Mouse (Mus musculus) heart, embryonic 16.5 days (tissue): ENCODE data around the gene Mmp27. TPM values are rescaled to one million over a fixed set of nuclear protein-coding genes. Genes with fewer than 3 reads are reported as not detected.

ENCODE experiments used
- ATAC-seq: fragments of 200-750 bp; cut with Nextera tagmentation; replicated peaks from 2 replicates; pipeline ENCODE4 v1.8.0; 2017; ENCODE audit warnings: moderate number of reproducible peaks; ENCODE audit not compliant: insufficient read depth, low FRiP score; ENCODE audit errors: extremely low read depth
- H3K27ac ChIP-seq: fragments of 300-500 bp; sonication (generic); 2 replicates; pipeline ENCODE4 v1.5.1; 2014; ENCODE audit warnings: mild to moderate bottlenecking, low read length, control low read depth, moderate library complexity
- H3K27me3 ChIP-seq: fragments of 300-500 bp; sonication (generic); 2 replicates; pipeline ENCODE4 v1.6.1; 2014; ENCODE audit warnings: low read length, mixed read lengths; ENCODE audit not compliant: control insufficient read depth, insufficient read depth
- H3K36me3 ChIP-seq: fragments of 300-500 bp; sonication (generic); 2 replicates; pipeline ENCODE4 v1.6.1; 2014; ENCODE audit not compliant: control insufficient read depth, insufficient read depth
- H3K4me1 ChIP-seq: fragments of 300-500 bp; sonication (generic); 2 replicates; pipeline ENCODE4 v1.6.1; 2014; ENCODE audit warnings: low read length, mixed read lengths; ENCODE audit not compliant: control insufficient read depth, insufficient read depth
- H3K4me2 ChIP-seq: fragments of 300-500 bp; sonication (generic); 2 replicates; pipeline ENCODE4 v1.6.1; 2014; ENCODE audit warnings: low read depth, mild to moderate bottlenecking, control low read depth, low read length
- H3K4me3 ChIP-seq: fragments of 300-500 bp; sonication (generic); 2 replicates; pipeline ENCODE4 v1.5.1; 2014; ENCODE audit warnings: mild to moderate bottlenecking, control low read depth, low read length
- H3K9ac ChIP-seq: fragments of 300-500 bp; sonication (generic); 2 replicates; pipeline ENCODE4 v1.6.1; 2014; ENCODE audit warnings: low read length, control low read depth
- H3K9me3 ChIP-seq: fragments of 300-500 bp; sonication (generic); replicated peaks from 2 replicates; pipeline ENCODE4 v1.6.1; 2016; ENCODE audit warnings: low read length; ENCODE audit not compliant: control insufficient read depth
- WGBS: fragments of 180-500 bp; shearing (Covaris S2); extraction: QIAGEN DNeasy Blood & Tissue Kit; methylation state at CpG from one replicate; pipeline ENCODE4 v1.1.7; 2014; 5-methylcytosine and 5-hydroxymethylcytosine counted together
- polyA plus RNA-seq: library from polyadenylated mRNA; unstranded; fragments of >200 nt; fragmentation: Nextera tagmentation; extraction: Ambion mirVana; gene quantifications from 2 replicates; pipeline ENCODE4 v1.2.1, GENCODE M21; 2015

Gene Mmp27
- not detected in 2 replicates for polyA plus RNA-seq

DNA sequence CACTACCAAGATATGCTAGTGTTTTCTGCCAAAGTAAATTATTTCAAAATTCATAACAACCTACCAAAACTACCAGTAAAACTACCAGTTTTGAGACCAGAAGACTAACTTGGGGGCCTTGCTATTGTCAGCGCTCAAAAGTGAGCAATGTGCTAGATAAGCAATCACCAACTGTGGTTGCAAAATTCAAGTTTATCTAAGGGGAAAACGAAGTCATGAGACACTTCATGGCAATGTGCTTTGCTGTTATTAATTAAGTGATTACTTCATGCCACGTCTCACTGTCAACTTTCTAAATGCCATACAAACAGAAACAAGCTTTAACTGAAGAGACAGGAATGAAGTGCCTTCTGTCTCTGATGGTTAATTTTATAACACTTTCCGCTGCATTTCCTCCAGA, at the start of gene Mmp27:
Mmp27 (plus strand) TSS at position 235 of the 400 bp plus-strand sequence.
- H3K4me3 ChIP-seq: no peak within 1 kb of the TSS
- no peak within 1 kb of the TSS for H3K27ac ChIP-seq
- no peak within 1 kb of the TSS for H3K4me2 ChIP-seq
- H3K36me3 ChIP-seq: no peaks in the 10 kb centered on the region
- WGBS: 49% methylated on average over 4 of the region's 4 CpGs
- H3K27me3 ChIP-seq: no peaks in the 10 kb centered on the region
- no peaks in the 10 kb centered on the region for H3K9me3 ChIP-seq
- H3K4me1 ChIP-seq: no peaks in the 10 kb centered on the region
- H3K9ac ChIP-seq: no peak within 1 kb of the TSS
- ATAC-seq: no peak

GRCm38 (mm10) chr9:7526255-7526940, 44.8 kb upstream of the Mmp27 start:
- Histone ChIP-seq H3K4me1 (no peaks in the 10 kb centered on the region), H3K36me3 (no peaks in the 10 kb centered on the region), H3K9me3 (no peaks in the 10 kb centered on the region), H3K27me3 (no peaks in the 10 kb centered on the region), H3K4me2 (no peak overlapping the region), H3K9ac (no peak overlapping the region), H3K4me3 (no peak overlapping the region), H3K27ac (no peak overlapping the region)
- 67% methylated on average over 4 of the region's 4 CpGs for WGBS
- no peak for ATAC-seq

DNA sequence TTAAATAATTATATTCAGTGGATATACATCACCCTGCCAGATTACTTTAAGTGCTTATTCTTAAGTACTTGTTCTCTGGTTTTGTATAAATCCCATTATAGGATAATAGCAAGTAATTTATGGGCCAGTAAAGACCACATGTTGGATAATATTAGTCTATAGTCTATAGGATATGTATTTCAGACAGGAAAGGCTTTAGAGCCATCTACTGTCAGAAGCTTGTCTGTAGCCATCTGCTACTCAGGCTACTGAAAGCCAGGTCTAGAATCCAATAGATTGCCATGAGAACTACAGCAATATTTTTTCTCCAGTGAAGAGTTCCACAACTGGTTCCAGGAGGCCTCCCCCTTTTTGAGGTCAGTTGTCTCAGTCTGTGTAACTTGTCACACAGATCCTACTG, 28.4 kb upstream of the Mmp27 start:
- no peak overlapping the region for H3K9ac ChIP-seq
- no peak for ATAC-seq
- H3K27ac ChIP-seq: no peak overlapping the region
- H3K27me3 ChIP-seq: no peaks in the 10 kb centered on the region
- no peaks in the 10 kb centered on the region for H3K36me3 ChIP-seq
- H3K9me3 ChIP-seq: no peaks in the 10 kb centered on the region
- no peak overlapping the region for H3K4me2 ChIP-seq
- H3K4me3 ChIP-seq: no peak overlapping the region
- H3K4me1 ChIP-seq: no peaks in the 10 kb centered on the region

- Histone ChIP-seq H3K27me3 (no peaks in the 10 kb centered on the region), H3K4me1 (no peaks in the 10 kb centered on the region), H3K4me2 (no peak overlapping the region), H3K9me3 (no peaks in the 10 kb centered on the region), H3K36me3 (no peaks in the 10 kb centered on the region), H3K27ac (no peak overlapping the region), H3K9ac (no peak overlapping the region), H3K4me3 (no peak overlapping the region)
- 54% methylated on average over 1 of the region's 1 CpGs for WGBS
- ATAC-seq: no peak
These were observed 26.2 kb upstream of the Mmp27 start for GRCm38 (mm10) chr9:7544923-7545457.

DNA sequence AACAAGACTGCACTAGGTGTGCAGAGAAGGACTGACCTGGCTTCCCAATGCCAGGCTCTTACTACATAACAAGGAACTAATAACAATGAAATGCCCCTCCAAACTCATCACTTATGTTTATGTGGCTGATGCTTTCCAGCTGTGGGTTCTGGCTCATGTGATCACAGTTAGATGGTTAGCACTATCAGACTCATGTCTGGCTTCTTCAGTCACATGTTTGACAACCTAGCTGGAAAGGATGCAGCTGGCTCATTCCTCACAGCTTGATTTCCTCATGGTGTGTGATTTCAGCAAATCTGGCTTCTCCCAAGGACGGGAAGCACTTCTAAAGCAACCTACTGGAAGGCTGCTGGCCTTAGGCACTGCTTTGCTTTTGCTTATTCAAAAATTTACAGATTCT, 25.7 kb upstream of the Mmp27 start:
- no peak overlapping the region for H3K9ac ChIP-seq
- no peaks in the 10 kb centered on the region for H3K9me3 ChIP-seq
- 32% methylated on average over 1 of the region's 1 CpGs for WGBS
- no peaks in the 10 kb centered on the region for H3K4me1 ChIP-seq
- no peak overlapping the region for H3K4me2 ChIP-seq
- no peaks in the 10 kb centered on the region for H3K27me3 ChIP-seq
- H3K36me3 ChIP-seq: no peaks in the 10 kb centered on the region
- H3K4me3 ChIP-seq: no peak overlapping the region
- no peak overlapping the region for H3K27ac ChIP-seq
- peak; percentile 72 for ATAC-seq

- H3K36me3 ChIP-seq: no peaks in the 10 kb centered on the region
- WGBS: 65% methylated on average over 7 of the region's 7 CpGs
- no peak overlapping the region for H3K4me3 ChIP-seq
- no peak for ATAC-seq
- no peaks in the 10 kb centered on the region for H3K4me1 ChIP-seq
- no peaks in the 10 kb centered on the region for H3K9me3 ChIP-seq
- H3K27me3 ChIP-seq: no peaks in the 10 kb centered on the region
- peak overlapping the region; percentile 39; the same call in 1 of the 2 replicates for H3K27ac ChIP-seq
- H3K4me2 ChIP-seq: no peak overlapping the region
- H3K9ac ChIP-seq: no peak overlapping the region
These were observed 25.3 kb upstream of the Mmp27 start for GRCm38 (mm10) chr9:7545920-7546319.

GRCm38 (mm10) chr9:7551943-7552342, 19.3 kb upstream of the Mmp27 start:
- H3K4me1 ChIP-seq: no peaks in the 10 kb centered on the region
- H3K27me3 ChIP-seq: no peaks in the 10 kb centered on the region
- no peak overlapping the region for H3K9ac ChIP-seq
- H3K27ac ChIP-seq: no peak overlapping the region
- H3K9me3 ChIP-seq: no peaks in the 10 kb centered on the region
- ATAC-seq: no peak
- H3K4me3 ChIP-seq: no peak overlapping the region
- no peak overlapping the region for H3K4me2 ChIP-seq
- H3K36me3 ChIP-seq: no peaks in the 10 kb centered on the region

DNA sequence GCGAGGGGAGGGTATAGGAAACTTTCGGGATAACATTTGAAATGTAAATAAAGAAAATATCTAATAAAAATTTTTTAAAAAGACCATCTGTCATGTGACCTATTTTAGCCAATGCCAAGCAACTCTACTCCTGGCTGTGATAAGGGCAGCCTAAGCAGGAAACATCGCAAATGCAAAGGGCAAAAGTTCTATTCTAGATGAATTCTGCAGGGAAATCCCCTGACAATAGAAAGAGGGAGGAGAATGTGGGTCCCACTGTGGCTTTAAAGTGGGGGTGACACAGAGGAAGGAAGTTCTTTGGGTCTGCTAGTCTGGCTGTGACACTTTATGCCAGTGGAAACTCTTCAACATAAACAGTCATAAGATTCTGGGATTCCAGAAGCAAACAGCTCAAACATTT, 17.7 kb upstream of the Mmp27 start:
- H3K36me3 ChIP-seq: no peaks in the 10 kb centered on the region
- ATAC-seq: no peak
- H3K9me3 ChIP-seq: no peaks in the 10 kb centered on the region
- H3K27me3 ChIP-seq: no peaks in the 10 kb centered on the region
- no peak overlapping the region for H3K4me3 ChIP-seq
- 69% methylated on average over 3 of the region's 3 CpGs for whole genome bisulfite sequencing
- H3K27ac ChIP-seq: no peak overlapping the region
- H3K9ac ChIP-seq: no peak overlapping the region
- no peak overlapping the region for H3K4me2 ChIP-seq
- H3K4me1 ChIP-seq: no peaks in the 10 kb centered on the region

GRCm38 (mm10) chr9:7554382-7554781, 16.8 kb upstream of the Mmp27 start:
- WGBS: 41% methylated on average over 3 of the region's 3 CpGs

More at GRCm38 (mm10) chr9:7554382-7554781, 16.8 kb upstream of the Mmp27 start:
- no peaks in the 10 kb centered on the region for H3K27me3 ChIP-seq
- H3K4me3 ChIP-seq: no peak overlapping the region
- no peaks in the 10 kb centered on the region for H3K4me1 ChIP-seq
- H3K27ac ChIP-seq: no peak overlapping the region
- no peak for ATAC-seq
- no peaks in the 10 kb centered on the region for H3K36me3 ChIP-seq
- H3K9me3 ChIP-seq: no peaks in the 10 kb centered on the region
- H3K4me2 ChIP-seq: no peak overlapping the region
- no peak overlapping the region for H3K9ac ChIP-seq
